Mouse (Mus musculus) megakaryocyte, embryonic 14.5 days (primary cell): ENCODE data around the gene Engase.

Source experiments
- FLI1 ChIP-seq: IDR thresholded peaks from 2 replicates; pipeline ENCODE4 v1.6.1; 2012; ENCODE audit warnings: low read length, inconsistent platforms, mixed read lengths
- GATA1 ChIP-seq: IDR thresholded peaks from 3 replicates; pipeline ENCODE4 v1.6.1; 2012; ENCODE audit warnings: mixed read lengths, low read length, inconsistent platforms, borderline replicate concordance

GRCm38 (mm10) chr11:118433398-118433868 is 43.2 kb upstream of the Engase start:
- TF ChIP-seq FLI1: no peak
- TF ChIP-seq GATA1: no peak
